Mouse (Mus musculus) brain, embryonic 18.5 days (tissue): ENCODE data around the gene Fli1.

Experiments
- DNase-seq: peaks from one replicate; pipeline ENCODE4 v3.0.0-alpha.2; 2012; ENCODE audit warnings: low read depth, low spot score

The Fli1 gene

GRCm38 (mm10) chr9:32468313-32468712 lies 74.3 kb downstream of the Fli1 start:
- no peak for DNase-seq

GRCm38 (mm10) chr9:32467443-32467842 lies 75.2 kb downstream of the Fli1 start:
- no peak for DNase-seq

GRCm38 (mm10) chr9:32466861-32467260 lies 75.8 kb downstream of the Fli1 start:
- no peak for DNase-seq

GRCm38 (mm10) chr9:32456707-32457106 lies 86.0 kb downstream of the Fli1 start:
- DNase-seq: no peak

GRCm38 (mm10) chr9:32450161-32450560 lies 92.5 kb downstream of the Fli1 start:
- DNase-seq: no peak

GRCm38 (mm10) chr9:32448766-32449165 lies 93.9 kb downstream of the Fli1 start:
- no peak for DNase-seq

- DNase-seq: no peak
Measured at GRCm38 (mm10) chr9:32445789-32446188, 96.9 kb downstream of the Fli1 start.

- no peak for DNase-seq
Measured at GRCm38 (mm10) chr9:32444453-32445201, 98.0 kb downstream of the Fli1 start.

- DNase-seq: no peak
Measured at GRCm38 (mm10) chr9:32443817-32444216, 98.8 kb downstream of the Fli1 start.

- no peak for DNase-seq
Measured at GRCm38 (mm10) chr9:32443115-32443514, 99.5 kb downstream of the Fli1 start.

GRCm38 (mm10) chr9:32434241-32435213 lies 108.1 kb downstream of the Fli1 start:
- DNase-seq: no peak

- DNase-seq: no peak
Measured at GRCm38 (mm10) chr9:32431061-32431460, 111.6 kb downstream of the Fli1 start.

GRCm38 (mm10) chr9:32425321-32425720 lies 117.3 kb downstream of the Fli1 start:
- DNase-seq: no peak

- DNase-seq: no peak
Measured at GRCm38 (mm10) chr9:32420711-32421110, 122.0 kb downstream of the Fli1 start.

- DNase-seq: no peak
Measured at GRCm38 (mm10) chr9:32417466-32418116, 125.1 kb downstream of the Fli1 start.

- DNase-seq: no peak
Measured at GRCm38 (mm10) chr9:32415952-32416351, 126.7 kb downstream of the Fli1 start.

- DNase-seq: no peak
Measured at GRCm38 (mm10) chr9:32414956-32415355, 127.7 kb downstream of the Fli1 start.

- DNase-seq: no peak
Measured at GRCm38 (mm10) chr9:32412836-32413580, 129.7 kb downstream of the Fli1 start.

GRCm38 (mm10) chr9:32411507-32411906 lies 131.2 kb downstream of the Fli1 start:
- DNase-seq: no peak

GRCm38 (mm10) chr9:32410671-32411070 lies 132.0 kb downstream of the Fli1 start:
- DNase-seq: no peak
